Mouse (Mus musculus): ENCODE measurements around the gene Gm10644.
A peak's percentile ranks its signal among the peaks of the same experiment; 100 is the strongest.
"Not testable (repeated sequence)": the region's sequence is repeated elsewhere in the genome, so short reads cannot be mapped to it uniquely, and the experiment has no call there.

Gm10644 gene

GRCm38 (mm10) chr8:83955106-83955957 lies at the start of gene Gm10644, which contains the start of gene Asf1b:
TSS of gene Gm10644 (minus strand) at chr8:83955205.
TSS of gene Asf1b (plus strand) at chr8:83955507.
- peak; percentile 99 to 100 for DNase-seq (ENCODE audit: low spot score in 2 of 2)

- DNase-seq (ENCODE audit: low spot score in 2 of 2): peak; percentile 87 to 91
These were observed 49.7 kb upstream of the Gm10644 start for GRCm38 (mm10) chr8:84004533-84005201.

GRCm38 (mm10) chr8:84003612-84004246 lies 48.7 kb upstream of the Gm10644 start:
- DNase-seq (ENCODE audit: low spot score in 2 of 2): no peak

- no peak for DNase-seq (ENCODE audit: low spot score in 2 of 2)
These were observed 48.1 kb upstream of the Gm10644 start for GRCm38 (mm10) chr8:84002957-84003611.

- no peak for DNase-seq (ENCODE audit: low spot score in 2 of 2)
These were observed 46.4 kb upstream of the Gm10644 start, which contains the start of gene 1700067K01Rik for GRCm38 (mm10) chr8:84001281-84002000. TSS of gene 1700067K01Rik (plus strand) at chr8:84001502.

GRCm38 (mm10) chr8:83999825-84000224 lies 44.8 kb upstream of the Gm10644 start:
- no peak for DNase-seq (ENCODE audit: low spot score in 2 of 2)

- DNase-seq (ENCODE audit: low spot score in 2 of 2): no peak
These were observed 44.2 kb upstream of the Gm10644 start for GRCm38 (mm10) chr8:83999057-83999705.

GRCm38 (mm10) chr8:83998231-83999056 lies 43.4 kb upstream of the Gm10644 start:
- DNase-seq (ENCODE audit: low spot score in 2 of 2): no peak

GRCm38 (mm10) chr8:83997511-83998141 lies 42.6 kb upstream of the Gm10644 start, which contains the start of gene Samd1:
TSS of gene Samd1 (plus strand) at chr8:83997672.
- DNase-seq (ENCODE audit: low spot score in 2 of 2): no peak

GRCm38 (mm10) chr8:83996567-83997505 lies 41.8 kb upstream of the Gm10644 start:
- peak; percentile 60 to 73 for DNase-seq (ENCODE audit: low spot score in 2 of 2)

- DNase-seq (ENCODE audit: low spot score in 2 of 2): no peak
These were observed 41.0 kb upstream of the Gm10644 start for GRCm38 (mm10) chr8:83995973-83996372.

- DNase-seq (ENCODE audit: low spot score in 2 of 2): no peak
These were observed 39.0 kb upstream of the Gm10644 start for GRCm38 (mm10) chr8:83994030-83994429.

- no peak for DNase-seq (ENCODE audit: low spot score in 2 of 2)
These were observed 37.5 kb upstream of the Gm10644 start for GRCm38 (mm10) chr8:83992488-83992887.

GRCm38 (mm10) chr8:83990170-83990569 lies 35.2 kb upstream of the Gm10644 start:
- DNase-seq (ENCODE audit: low spot score in 2 of 2): no peak

GRCm38 (mm10) chr8:83989243-83989642 lies 34.2 kb upstream of the Gm10644 start:
- no peak for DNase-seq (ENCODE audit: low spot score in 2 of 2)

- not testable (repeated sequence) for DNase-seq (ENCODE audit: low spot score in 2 of 2)
These were observed 28.2 kb upstream of the Gm10644 start for GRCm38 (mm10) chr8:83983222-83983621.

GRCm38 (mm10) chr8:83982449-83982848 lies 27.4 kb upstream of the Gm10644 start:
- no peak for DNase-seq (ENCODE audit: low spot score in 2 of 2)

- DNase-seq (ENCODE audit: low spot score in 2 of 2): no peak
These were observed 26.5 kb upstream of the Gm10644 start for GRCm38 (mm10) chr8:83981533-83981932.

Measured in right cerebral cortex, postnatal 36 days (tissue).